Mouse (Mus musculus) monocyte, adult 59 days (primary cell): ENCODE results near the gene Cd81. TPM values are rescaled to one million over a fixed set of nuclear protein-coding genes. Genes with fewer than 3 reads are reported as not detected.

Experiments
- total RNA-seq, 2 experiments: library from RNA; stranded (reverse); gene quantifications; one replicate each; pipeline ENCODE4 v1.2.4; 2023

Gene Cd81
- total RNA-seq: 100 to 1,000 TPM; 210 to 233 TPM

DNA sequence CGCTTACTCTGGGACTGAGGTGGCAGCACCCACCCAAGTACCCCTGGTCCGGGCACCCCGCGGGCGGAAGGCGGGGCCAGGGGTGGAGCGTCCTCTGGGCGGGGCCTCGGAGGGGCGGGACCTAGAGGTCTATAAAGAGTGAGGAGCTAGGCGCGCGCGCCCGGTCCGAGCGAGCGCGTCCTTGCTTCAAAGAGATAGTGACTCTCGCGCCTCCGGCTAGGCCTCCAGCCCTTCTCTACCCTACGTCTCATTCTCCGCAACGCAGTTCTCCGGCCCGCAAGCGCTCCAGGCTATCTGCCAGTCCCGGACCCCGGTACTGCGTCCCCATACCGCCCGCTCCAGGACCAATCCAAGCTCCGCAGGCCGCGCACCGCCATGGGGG is at the start of gene Cd81:
Gene Cd81, plus strand, starts transcription at position 114 of the 382 bp plus-strand sequence.

DNA sequence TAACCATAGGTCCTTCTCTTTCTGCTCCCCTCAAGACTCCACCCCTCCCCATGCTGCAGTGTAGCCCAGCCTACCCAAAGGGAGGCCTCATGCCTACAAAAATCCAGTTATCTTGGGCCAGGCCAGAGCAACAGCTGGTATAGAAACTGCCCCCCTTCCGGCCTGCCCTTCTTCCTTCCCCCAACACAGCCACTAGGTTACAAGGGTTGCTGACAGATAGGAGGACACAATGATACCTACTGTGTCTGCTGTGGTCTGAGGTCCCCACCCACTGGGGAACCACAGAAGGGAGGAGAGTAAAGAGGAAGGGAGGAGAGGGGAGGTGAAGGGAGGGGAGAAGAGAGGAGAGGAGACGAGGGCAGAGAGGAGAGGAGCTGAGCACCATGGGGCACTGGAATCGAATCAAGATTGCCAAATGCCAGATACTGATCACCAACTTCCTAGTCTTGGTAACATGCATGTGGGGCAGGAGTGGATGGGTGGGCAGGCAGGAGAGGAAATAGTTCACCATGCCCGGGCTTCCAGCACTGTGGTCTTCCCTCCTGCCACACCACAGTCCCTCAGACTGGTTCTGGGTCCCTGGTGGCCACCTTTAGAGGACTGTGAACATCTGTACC is 47.7 kb upstream of the Cd81 start, which contains the start of gene Tspan32:
Gene Tspan32, plus strand, starts transcription at position 320 of the 617 bp plus-strand sequence.

DNA sequence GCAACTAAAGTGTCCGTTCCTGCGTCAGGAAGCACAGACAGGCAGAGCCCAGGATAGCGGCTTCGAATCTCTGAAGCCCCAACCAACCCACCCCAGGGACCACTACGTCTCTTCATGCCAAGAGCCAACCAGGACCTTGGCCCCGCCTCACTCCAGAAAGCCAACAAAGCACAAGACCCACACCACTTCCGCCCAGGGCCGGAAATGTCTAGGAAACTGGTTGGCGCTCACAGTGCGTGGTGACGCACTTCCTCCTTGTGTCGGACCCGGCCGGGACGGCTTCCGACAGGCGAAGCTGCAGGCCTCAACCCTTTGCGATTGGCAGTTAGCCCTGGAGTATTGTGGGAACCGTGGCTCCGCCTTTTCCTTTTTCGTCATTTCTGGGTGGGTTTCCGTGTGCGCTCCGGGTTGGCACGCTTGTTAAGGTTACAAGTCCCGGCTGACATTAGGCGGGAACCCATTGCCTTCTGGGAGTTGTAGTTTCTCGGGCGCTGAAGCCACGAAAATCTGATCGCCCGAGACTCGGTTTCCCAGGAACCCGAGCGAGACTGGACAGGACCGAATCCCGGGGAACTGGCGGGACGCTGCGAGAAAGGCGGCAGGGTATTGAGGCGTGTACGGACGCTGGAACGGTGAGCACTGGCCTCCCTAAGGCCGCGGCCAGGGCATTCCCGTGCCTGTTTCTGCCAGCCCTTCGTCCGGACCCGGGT is 16.5 kb downstream of the Cd81 start, which contains the start of gene Tssc4:
Gene Tssc4, plus strand, starts transcription at position 368 of the 710 bp plus-strand sequence.

DNA sequence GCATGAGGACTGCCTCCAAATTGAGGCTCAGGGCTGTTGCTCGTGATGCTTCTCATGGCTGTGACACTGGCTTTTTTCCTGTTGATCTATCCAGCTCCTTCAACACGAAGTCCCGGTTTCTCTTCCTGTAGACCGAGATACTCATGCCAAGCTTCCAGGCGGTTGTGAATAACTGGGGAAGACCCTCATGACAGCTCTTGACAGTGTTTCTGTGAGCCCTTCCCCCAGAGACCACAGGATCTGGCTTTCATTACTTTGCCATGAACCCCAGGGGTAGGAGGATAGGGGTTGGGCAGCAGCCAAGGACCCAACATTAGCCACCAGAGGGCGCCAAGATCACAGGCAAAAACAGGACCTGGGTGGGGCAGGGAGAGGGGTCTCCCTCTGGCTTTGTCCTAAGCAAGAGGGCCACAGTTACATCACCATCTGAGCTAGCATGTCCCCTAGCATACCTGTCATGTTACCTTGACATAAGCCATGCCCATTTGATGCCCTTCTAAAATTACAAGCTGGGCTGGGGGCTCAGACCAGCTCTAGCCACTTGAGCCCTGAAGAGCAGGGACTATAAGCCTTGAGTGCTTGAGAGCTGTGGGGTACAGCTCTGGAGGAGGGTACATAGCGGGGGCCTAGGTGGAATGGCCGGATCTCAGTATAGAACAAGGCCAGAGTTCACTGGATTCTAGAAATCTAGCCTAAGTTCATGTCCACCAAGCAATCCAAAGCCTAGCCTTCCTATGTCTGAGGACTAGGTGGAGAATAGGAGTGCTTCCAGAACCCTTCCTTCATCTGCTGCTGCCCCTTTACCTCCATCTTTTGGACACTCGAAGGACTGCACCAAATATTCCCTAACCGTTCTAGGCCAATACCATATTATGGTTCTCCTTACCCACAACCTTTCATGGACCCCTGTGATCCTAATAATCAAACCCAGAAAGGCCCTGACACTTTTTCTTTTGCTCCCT is 42.3 kb downstream of the Cd81 start, which contains the start of gene Trpm5:
Gene Trpm5, minus strand, starts transcription at position 51 of the 962 bp plus-strand sequence.

DNA sequence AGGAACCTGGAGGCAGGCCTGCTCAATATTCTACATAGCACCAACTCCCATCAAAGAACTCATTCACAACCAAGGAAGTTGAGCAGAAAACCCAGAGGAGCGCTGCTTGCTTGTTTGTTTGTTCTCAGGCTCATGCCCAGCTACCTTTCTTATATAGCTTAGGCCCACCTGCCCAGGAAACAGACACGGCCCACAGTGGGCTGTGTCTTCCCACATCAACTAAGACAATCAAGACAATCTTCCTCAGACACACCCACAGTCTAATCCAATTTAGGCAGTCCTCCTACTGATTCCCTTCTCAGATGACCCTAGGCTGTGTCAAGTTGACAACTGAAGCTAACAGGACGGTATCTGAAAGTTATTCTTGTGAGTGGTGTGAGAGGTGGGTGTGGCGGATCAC is 53.5 kb downstream of the Cd81 start, which contains the start of gene Kcnq1:
Gene Kcnq1, plus strand, starts transcription at position 301 of the 400 bp plus-strand sequence.

Other genes starting within 250 kb of the Cd81 start
- gene Th, start 121.6 kb upstream of the Cd81 start, total RNA-seq: not detected
- gene Ascl2, start 83.5 kb upstream of the Cd81 start, total RNA-seq: 1 to 10 TPM in 1 of 2 experiments, under 1 TPM in 1; 0.97 to 2.1 TPM
- gene Tspan32, start 47.7 kb upstream of the Cd81 start, total RNA-seq: 10 to 100 TPM; 18.6 to 18.8 TPM
- gene Tssc4, start 16.5 kb downstream of the Cd81 start, total RNA-seq: 10 to 100 TPM; 16.6 to 22.4 TPM
- gene Trpm5, start 41.9 kb downstream of the Cd81 start, total RNA-seq: not detected
- under 1 TPM; 0.46 to 0.73 TPM for gene Kcnq1, start 53.6 kb downstream of the Cd81 start, total RNA-seq